Mouse (Mus musculus) hindbrain, embryonic 11.5 days (tissue): ENCODE results near the gene Pold4. TPM values are rescaled to one million over a fixed set of nuclear protein-coding genes. Genes with fewer than 3 reads are reported as not detected.

Experiments used
- ATAC-seq: fragments of 200-750 bp; cut with Nextera tagmentation; 2 replicates; pipeline ENCODE4 v1.8.0; 2017; ENCODE audit warnings: mild to moderate bottlenecking, moderate TSS enrichment, moderate library complexity; ENCODE audit not compliant: low FRiP score
- DNase-seq: peaks from one replicate; pipeline ENCODE4 v3.0.0-alpha.2; 2015; ENCODE audit warnings: low spot score
- H3K27ac ChIP-seq: fragments of 300-500 bp; sonication (generic); 2 replicates; pipeline ENCODE4 v1.5.1; 2014; ENCODE audit warnings: mild to moderate bottlenecking, low read depth, low read length
- H3K27me3 ChIP-seq: fragments of 300-500 bp; sonication (generic); 2 replicates; pipeline ENCODE4 v1.6.1; 2014; ENCODE audit warnings: mild to moderate bottlenecking, low read length, moderate library complexity, mixed read lengths; ENCODE audit not compliant: control insufficient read depth, insufficient read depth
- H3K36me3 ChIP-seq: fragments of 300-500 bp; sonication (generic); 2 replicates; pipeline ENCODE4 v1.6.1; 2014; ENCODE audit warnings: mild to moderate bottlenecking, low read length, moderate library complexity, mixed read lengths; ENCODE audit not compliant: control insufficient read depth, insufficient read depth
- H3K4me1 ChIP-seq: fragments of 300-500 bp; sonication (generic); replicated peaks from 2 replicates; pipeline ENCODE4 v1.6.1; 2014; ENCODE audit warnings: low read length, mixed read lengths; ENCODE audit not compliant: control insufficient read depth, insufficient read depth
- H3K4me2 ChIP-seq: fragments of 300-500 bp; sonication (generic); replicated peaks from 2 replicates; pipeline ENCODE4 v1.6.1; 2014; ENCODE audit warnings: mild to moderate bottlenecking, low read depth, low read length
- H3K4me3 ChIP-seq: fragments of 300-500 bp; sonication (generic); 2 replicates; pipeline ENCODE4 v1.5.1; 2014; ENCODE audit warnings: low read depth, low read length
- H3K9ac ChIP-seq: fragments of 300-500 bp; sonication (generic); 2 replicates; pipeline ENCODE4 v1.6.1; 2014; ENCODE audit warnings: low read depth, low read length
- H3K9me3 ChIP-seq: fragments of 300-500 bp; sonication (generic); 2 replicates; pipeline ENCODE4 v1.6.1; 2016; ENCODE audit warnings: low read length; ENCODE audit not compliant: control insufficient read depth
- WGBS: fragments of 180-500 bp; shearing (Covaris S2); extraction: QIAGEN DNeasy Blood & Tissue Kit; methylation state at CpG from one replicate; pipeline ENCODE4 v1.1.7; 2014; 5-methylcytosine and 5-hydroxymethylcytosine counted together
- polyA plus RNA-seq: library from polyadenylated mRNA; unstranded; fragments of >200 nt; fragmentation: Nextera tagmentation; extraction: Ambion mirVana; gene quantifications from 2 replicates; pipeline ENCODE4 v1.2.1, GENCODE M21; 2014

Pold4 gene
- polyA plus RNA-seq, 1 experiment from 2014 or later: 17.9 TPM

DNA sequence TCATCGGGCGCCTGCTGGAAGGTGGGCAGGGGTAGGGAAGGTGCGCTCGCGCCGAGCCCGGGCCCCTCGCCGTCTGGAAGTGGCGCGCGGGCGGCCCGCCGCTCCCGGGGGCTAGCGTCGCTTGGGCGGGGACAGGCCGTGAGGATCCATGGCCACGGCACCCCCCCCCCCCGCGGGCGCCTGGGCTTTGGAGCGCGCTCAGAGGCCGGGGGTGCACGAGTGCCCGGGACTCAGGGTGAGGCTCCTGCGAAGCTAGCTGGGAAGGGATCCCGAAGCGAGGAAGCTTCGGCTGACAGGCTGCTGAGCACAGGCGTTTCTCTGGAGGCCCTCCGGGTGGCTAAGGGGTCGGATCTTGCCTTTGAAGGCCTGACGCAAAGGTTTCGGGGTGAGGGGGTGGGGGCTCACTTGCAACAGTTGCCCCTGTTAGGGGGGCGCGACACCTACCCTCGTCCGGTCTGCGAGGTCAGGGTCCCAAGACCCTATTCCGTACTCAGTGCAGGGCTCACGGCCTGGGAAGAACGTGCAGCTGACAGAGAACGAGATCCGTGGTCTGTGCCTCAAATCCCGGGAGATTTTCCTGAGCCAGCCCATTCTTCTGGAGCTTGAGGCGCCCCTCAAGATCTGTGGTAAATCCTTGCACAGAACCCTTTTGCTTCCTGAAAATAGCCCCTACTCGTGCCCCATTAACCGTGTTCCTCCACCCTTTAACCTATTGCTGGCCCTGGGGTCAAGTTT, 39.3 kb upstream of the Pold4 start:
- H3K4me1 ChIP-seq: peaks cover 5% of the 10 kb centered on the region; the same call in 1 of the 2 replicates
- no peak; the same call in none of the 2 replicates for ATAC-seq
- H3K9me3 ChIP-seq: no peaks in the 10 kb centered on the region
- peak overlapping the region; percentile 98 for H3K9ac ChIP-seq
- peak overlapping the region; percentile 96 for H3K4me3 ChIP-seq
- H3K27ac ChIP-seq: peak overlapping the region; percentile 84
- H3K36me3 ChIP-seq: peaks cover 11% of the 10 kb centered on the region
- peak; percentile 55 for DNase-seq
- H3K27me3 ChIP-seq: no peaks in the 10 kb centered on the region
- under 1% methylated on average over 31 of the region's 52 CpGs for WGBS
- peak overlapping the region; percentile 92 for H3K4me2 ChIP-seq

DNA sequence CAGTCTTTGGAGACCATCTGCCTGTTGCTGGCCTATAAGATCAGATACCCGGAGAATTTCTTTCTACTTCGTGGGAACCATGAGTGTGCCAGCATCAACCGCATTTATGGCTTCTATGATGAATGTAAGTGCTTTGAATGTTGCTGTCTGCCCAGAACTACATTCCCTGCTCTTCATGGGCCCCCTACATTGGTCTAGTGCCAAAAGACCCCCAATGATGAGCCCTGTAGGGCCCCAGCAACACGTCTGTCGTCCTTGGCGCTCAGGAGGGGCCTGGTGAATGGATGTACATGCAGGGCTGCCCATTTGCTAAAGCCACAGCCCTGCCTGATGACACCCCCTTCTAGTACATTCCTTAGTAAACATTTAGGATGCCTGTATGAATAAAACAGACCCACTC, 38.6 kb upstream of the Pold4 start:
- 68% methylated on average over 6 of the region's 6 CpGs for WGBS
- H3K9ac ChIP-seq: peak overlapping the region; percentile 98
- no peak for ATAC-seq
- H3K4me3 ChIP-seq: peak overlapping the region; percentile 96
- peaks cover 11% of the 10 kb centered on the region for H3K36me3 ChIP-seq
- no peak overlapping the region for H3K27ac ChIP-seq
- no peaks in the 10 kb centered on the region for H3K9me3 ChIP-seq
- H3K27me3 ChIP-seq: no peaks in the 10 kb centered on the region
- H3K4me2 ChIP-seq: peak overlapping the region; percentile 92
- DNase-seq: no peak
- H3K4me1 ChIP-seq: peaks cover 5% of the 10 kb centered on the region; the same call in 1 of the 2 replicates

DNA sequence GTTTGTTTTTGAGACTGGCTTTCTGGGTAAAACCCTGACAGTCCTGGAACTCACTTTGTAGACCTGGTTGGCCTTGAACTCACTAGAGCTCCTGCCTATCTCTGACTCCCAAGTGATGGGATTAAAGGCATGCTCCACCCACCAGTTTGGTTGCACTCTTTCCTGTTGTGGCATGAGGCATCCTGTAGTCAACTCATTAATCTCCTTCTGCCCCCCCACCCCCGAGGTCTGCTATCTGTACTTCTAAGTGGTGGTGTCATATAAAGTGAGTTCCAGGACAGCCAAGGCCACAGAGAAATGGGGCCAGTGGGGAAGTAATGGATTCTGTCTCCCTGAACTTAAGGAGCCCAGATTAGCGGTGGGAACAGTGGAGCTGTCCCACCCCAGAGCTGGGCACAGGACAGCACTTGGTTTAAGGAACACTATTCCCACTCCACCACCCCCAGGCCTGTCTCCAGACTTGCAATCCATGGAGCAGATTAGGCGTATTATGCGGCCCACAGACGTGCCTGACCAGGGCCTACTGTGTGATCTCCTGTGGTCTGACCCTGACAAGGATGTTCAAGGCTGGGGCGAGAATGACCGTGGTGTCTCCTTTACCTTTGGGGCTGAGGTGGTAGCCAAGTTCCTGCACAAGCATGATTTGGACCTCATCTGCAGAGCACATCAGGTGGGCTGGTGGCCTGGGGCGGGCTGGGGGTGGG, 37.5 kb upstream of the Pold4 start:
- ATAC-seq (no peak), DNase-seq (no peak)
- Histone ChIP-seq H3K9ac (no peak overlapping the region), H3K4me2 (no peak overlapping the region), H3K4me1 (peaks cover 5% of the 10 kb centered on the region; the same call in 1 of the 2 replicates), H3K27ac (no peak overlapping the region), H3K4me3 (no peak overlapping the region), H3K27me3 (no peaks in the 10 kb centered on the region), H3K36me3 (peaks cover 11% of the 10 kb centered on the region), H3K9me3 (no peaks in the 10 kb centered on the region)
- 86% methylated on average over 8 of the region's 8 CpGs for WGBS

DNA sequence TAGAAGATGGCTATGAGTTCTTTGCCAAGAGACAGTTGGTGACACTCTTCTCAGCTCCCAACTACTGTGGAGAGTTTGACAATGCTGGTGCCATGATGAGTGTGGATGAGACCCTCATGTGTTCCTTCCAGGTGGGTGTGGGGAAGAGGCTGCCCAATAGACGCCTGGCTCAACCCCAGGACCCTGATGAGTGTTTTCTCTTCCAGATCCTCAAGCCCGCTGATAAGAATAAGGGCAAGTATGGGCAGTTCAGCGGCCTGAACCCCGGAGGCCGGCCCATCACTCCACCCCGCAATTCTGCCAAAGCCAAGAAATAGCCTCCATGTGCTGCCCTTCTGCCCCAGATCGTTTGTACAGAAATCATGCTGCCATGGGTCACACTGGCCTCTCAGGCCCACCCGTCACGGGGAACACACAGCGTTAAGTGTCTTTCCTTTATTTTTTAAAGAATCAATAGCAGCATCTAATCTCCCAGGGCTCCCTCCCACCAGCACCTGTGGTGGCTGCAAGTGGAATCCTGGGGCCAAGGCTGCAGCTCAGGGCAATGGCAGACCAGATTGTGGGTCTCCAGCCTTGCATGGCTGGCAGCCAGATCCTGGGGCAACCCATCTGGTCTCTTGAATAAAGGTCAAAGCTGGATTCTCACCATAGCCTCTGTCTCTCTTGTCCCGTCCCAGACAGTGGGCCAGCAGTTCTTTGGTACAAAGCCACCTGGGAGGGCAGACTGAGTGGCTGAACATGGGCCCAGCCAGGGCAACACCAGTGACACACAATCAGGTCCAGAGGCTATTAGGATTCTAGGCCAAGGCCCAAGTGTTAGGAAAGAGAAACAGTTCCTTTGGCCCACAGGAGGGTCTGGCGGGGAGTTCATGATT, 36.7 kb upstream of the Pold4 start:
- no peak overlapping the region for H3K9ac ChIP-seq
- ATAC-seq (no peak), DNase-seq (no peak)
- H3K27ac ChIP-seq: no peak overlapping the region
- H3K4me1 ChIP-seq: peaks cover 5% of the 10 kb centered on the region; the same call in 1 of the 2 replicates
- H3K4me3 ChIP-seq: no peak overlapping the region
- H3K36me3 ChIP-seq: peaks cover 11% of the 10 kb centered on the region
- no peaks in the 10 kb centered on the region for H3K9me3 ChIP-seq
- H3K4me2 ChIP-seq: no peak overlapping the region
- WGBS: 86% methylated on average over 12 of the region's 12 CpGs
- H3K27me3 ChIP-seq: no peaks in the 10 kb centered on the region

DNA sequence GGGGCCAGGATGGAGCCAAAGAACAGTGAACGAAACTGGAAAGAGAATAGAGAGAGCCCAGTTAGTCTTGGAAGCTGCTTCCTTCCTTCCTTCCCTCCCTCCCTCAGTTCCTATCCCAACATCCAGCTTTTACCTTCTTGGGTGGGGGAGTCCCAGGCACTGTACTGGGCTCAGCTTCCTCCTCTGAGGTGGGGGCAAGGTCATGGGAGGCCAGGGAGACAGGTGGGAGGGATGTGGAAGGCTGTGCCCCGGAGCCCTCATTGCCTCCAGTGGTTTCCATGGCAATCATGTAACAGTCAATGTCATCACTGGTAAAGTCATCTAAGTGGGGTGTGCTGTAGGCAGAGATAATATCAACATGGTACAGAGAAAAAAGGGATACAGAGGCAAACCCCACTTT, 35.7 kb upstream of the Pold4 start:
- Histone ChIP-seq H3K9me3 (no peaks in the 10 kb centered on the region), H3K36me3 (peaks cover 11% of the 10 kb centered on the region), H3K4me2 (no peak overlapping the region), H3K27me3 (no peaks in the 10 kb centered on the region), H3K4me3 (no peak overlapping the region), H3K4me1 (peaks cover 14% of the 10 kb centered on the region), H3K9ac (no peak overlapping the region), H3K27ac (no peak overlapping the region)
- DNase-seq (no peak), ATAC-seq (no peak)
- 80% methylated on average over 2 of the region's 2 CpGs for WGBS

DNA sequence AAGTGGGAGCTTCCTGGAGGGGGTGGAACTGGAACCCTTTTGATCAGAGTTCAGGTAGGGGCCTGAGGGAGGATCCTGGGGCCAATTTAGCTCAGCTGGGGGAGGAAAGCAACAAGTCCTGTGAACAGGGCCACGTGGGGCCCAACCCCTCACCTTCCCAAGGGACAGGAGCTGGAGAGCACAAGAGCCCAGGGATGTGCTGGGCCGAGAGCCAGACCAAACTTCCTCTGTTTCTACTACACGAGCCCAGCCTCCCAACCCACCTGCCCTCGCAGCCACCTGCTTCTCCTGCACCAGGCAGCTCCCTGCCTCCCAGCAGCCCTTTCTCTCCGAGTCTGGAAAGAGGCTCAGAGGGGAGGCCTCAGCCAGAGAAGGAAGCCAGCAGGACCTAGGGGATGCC, 35.2 kb upstream of the Pold4 start:
- Histone ChIP-seq H3K4me2 (no peak overlapping the region), H3K4me3 (no peak overlapping the region), H3K27ac (no peak overlapping the region), H3K9me3 (no peaks in the 10 kb centered on the region), H3K9ac (no peak overlapping the region), H3K27me3 (no peaks in the 10 kb centered on the region), H3K36me3 (peaks cover 11% of the 10 kb centered on the region), H3K4me1 (peaks cover 14% of the 10 kb centered on the region)
- no peak for DNase-seq
- ATAC-seq: no peak
- 72% methylated on average over 5 of the region's 5 CpGs for WGBS

DNA sequence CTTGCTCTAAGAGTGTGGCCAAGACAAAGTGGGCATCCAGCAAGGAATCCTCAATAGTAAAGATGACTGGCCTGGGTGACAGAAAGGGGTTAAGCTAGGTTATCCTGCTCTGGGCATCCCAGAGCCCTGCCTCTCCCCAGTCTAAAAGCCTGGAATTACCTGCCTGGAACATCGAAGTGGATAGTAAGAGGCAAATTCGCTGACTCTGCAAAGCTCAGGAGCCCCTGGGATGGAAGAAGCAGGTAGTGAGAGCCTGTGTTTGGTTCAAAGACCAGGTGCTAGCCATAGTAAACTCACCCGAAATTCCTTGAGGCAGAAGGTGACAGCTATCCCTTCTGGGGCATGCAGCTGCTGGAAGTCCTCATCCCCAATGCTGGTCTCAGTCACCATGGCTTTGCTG, 34.5 kb upstream of the Pold4 start:
- WGBS: 69% methylated on average over 3 of the region's 3 CpGs
- ATAC-seq (no peak), DNase-seq (no peak)
- peaks cover 16% of the 10 kb centered on the region for H3K4me1 ChIP-seq
- no peak overlapping the region for H3K4me2 ChIP-seq
- H3K9ac ChIP-seq: no peak overlapping the region
- no peaks in the 10 kb centered on the region for H3K9me3 ChIP-seq
- H3K4me3 ChIP-seq: no peak overlapping the region
- peaks cover 11% of the 10 kb centered on the region for H3K36me3 ChIP-seq
- no peak overlapping the region for H3K27ac ChIP-seq
- no peaks in the 10 kb centered on the region for H3K27me3 ChIP-seq

DNA sequence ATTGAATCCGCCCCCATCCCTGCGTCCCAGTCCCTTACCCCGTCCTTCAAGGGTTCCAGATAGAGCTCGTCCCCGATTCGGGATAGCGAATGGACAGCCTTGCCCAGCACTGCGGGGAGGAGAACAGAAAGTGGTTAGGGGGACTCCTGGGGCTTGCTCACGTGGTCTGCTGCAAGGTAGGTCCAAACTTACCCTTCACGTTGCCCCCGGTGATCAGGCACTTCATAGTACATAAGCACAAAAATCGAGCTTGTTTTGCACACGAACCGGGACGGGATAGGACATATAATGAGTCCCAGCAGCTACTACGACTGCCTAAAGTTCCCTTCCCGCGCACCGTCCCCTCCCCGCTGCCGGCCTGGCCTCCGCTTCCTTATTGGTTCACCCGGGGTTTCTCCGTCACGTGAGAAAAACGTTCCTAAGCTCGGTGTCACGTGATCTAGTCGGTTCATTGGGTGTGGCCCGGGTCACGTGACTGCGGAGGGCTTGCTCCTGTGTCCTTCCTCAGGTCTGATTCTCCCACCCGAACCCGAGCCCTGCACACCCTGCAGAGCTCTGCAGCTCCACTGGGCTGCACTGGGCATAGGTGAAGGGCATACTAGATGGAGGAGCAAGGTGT, 30.3 kb upstream of the Pold4 start, which contains the start of gene Rad9a:
TSS of gene Rad9a (minus strand) at position 372 of the 619 bp plus-strand sequence.
- ATAC-seq (peak; percentile 82), DNase-seq (peak; percentile 98)
- Histone ChIP-seq H3K9me3 (no peaks in the 10 kb centered on the region), H3K36me3 (no peaks in the 10 kb centered on the region), H3K9ac (peak within 1 kb of the TSS; percentile 81), H3K4me2 (peak within 1 kb of the TSS; percentile 97), H3K27me3 (no peaks in the 10 kb centered on the region; the same call in none of the 2 replicates), H3K27ac (peak within 1 kb of the TSS; percentile 60; the same call in 1 of the 2 replicates), H3K4me3 (peak within 1 kb of the TSS; percentile 68), H3K4me1 (peaks cover 13% of the 10 kb centered on the region)
- under 1% methylated on average over 34 of the region's 34 CpGs for WGBS
